Mouse (Mus musculus) kidney, postnatal 14 days (tissue): Measurements from ENCODE around the gene Gprc5b.

Experiments
- DNase-seq: peaks from one replicate; pipeline ENCODE4 v3.0.0; 2022; ENCODE audit warnings: mixed read lengths

The Gprc5b gene

GRCm38 (mm10) chr7:118989275-118989856, 5.6 kb downstream of the Gprc5b start:
- no peak for DNase-seq

GRCm38 (mm10) chr7:118986369-118986768, 8.6 kb downstream of the Gprc5b start:
- DNase-seq, result no peak

GRCm38 (mm10) chr7:118985786-118986185, 9.2 kb downstream of the Gprc5b start:
- DNase-seq, result no peak

- peak; percentile 40 for DNase-seq
Observed at GRCm38 (mm10) chr7:118983961-118984360, 11.1 kb downstream of the Gprc5b start.

- DNase-seq, result no peak
Observed at GRCm38 (mm10) chr7:118982586-118982985, 12.4 kb downstream of the Gprc5b start.

GRCm38 (mm10) chr7:118981831-118982230, 13.2 kb downstream of the Gprc5b start:
- no peak for DNase-seq

GRCm38 (mm10) chr7:118981346-118981745, 13.7 kb downstream of the Gprc5b start:
- DNase-seq, result peak; percentile 43

GRCm38 (mm10) chr7:118979708-118980107, 15.3 kb downstream of the Gprc5b start:
- DNase-seq, result no peak

GRCm38 (mm10) chr7:118979121-118979520, 15.9 kb downstream of the Gprc5b start:
- no peak for DNase-seq

- DNase-seq, result no peak
Observed at GRCm38 (mm10) chr7:118977167-118977543, 17.9 kb downstream of the Gprc5b start.

GRCm38 (mm10) chr7:118976414-118977166, 18.4 kb downstream of the Gprc5b start:
- peak; percentile 30 for DNase-seq

GRCm38 (mm10) chr7:118975837-118976236, 19.2 kb downstream of the Gprc5b start:
- no peak for DNase-seq

GRCm38 (mm10) chr7:118973377-118973776, 21.6 kb downstream of the Gprc5b start:
- no peak for DNase-seq

GRCm38 (mm10) chr7:118972306-118972705, 22.7 kb downstream of the Gprc5b start:
- DNase-seq, result no peak

- DNase-seq, result no peak
Observed at GRCm38 (mm10) chr7:118971499-118971898, 23.5 kb downstream of the Gprc5b start.

GRCm38 (mm10) chr7:118968870-118969269, 26.1 kb downstream of the Gprc5b start:
- DNase-seq, result no peak

- no peak for DNase-seq
Observed at GRCm38 (mm10) chr7:118965198-118965597, 29.8 kb downstream of the Gprc5b start.

GRCm38 (mm10) chr7:118964777-118965176, 30.2 kb downstream of the Gprc5b start:
- no peak for DNase-seq

- no peak for DNase-seq
Observed at GRCm38 (mm10) chr7:118959209-118959608, 35.8 kb downstream of the Gprc5b start.

- DNase-seq, result no peak
Observed at GRCm38 (mm10) chr7:118956616-118957246, 38.3 kb downstream of the Gprc5b start.

GRCm38 (mm10) chr7:118954968-118955367, 40.0 kb downstream of the Gprc5b start:
- DNase-seq, result no peak

- no peak for DNase-seq
Observed at GRCm38 (mm10) chr7:118953626-118954282, 41.3 kb downstream of the Gprc5b start.

- DNase-seq, result no peak
Observed at GRCm38 (mm10) chr7:118949749-118950148, 45.3 kb downstream of the Gprc5b start.
